Mouse (Mus musculus): ENCODE results near the gene Csnk1e.

- TF ChIP-seq CTCF (IDR thresholded peaks at IDR 0.05; ENCODE audit: borderline replicate concordance, insufficient read depth, low read depth, low read length): no peak
- TF ChIP-seq POLR2A (IDR thresholded peaks at IDR 0.05; ENCODE audit: borderline replicate concordance, insufficient read depth, low read length): no peak
Observed at GRCm38 (mm10) chr15:79400975-79401365, 54.4 kb downstream of the Csnk1e start.

All from cerebellum, adult 2 months (tissue).